Mouse (Mus musculus) small intestine, adult 2 months (tissue): Measurements from ENCODE around the gene Cers6.

Source experiments
- CTCF ChIP-seq: fragments of 200-500 bp; IDR thresholded peaks from 2 replicates; pipeline ENCODE4 v1.5.1; 2012; ENCODE audit warnings: low read depth, mild to moderate bottlenecking, control low read depth, inconsistent platforms, low read length, moderate library complexity, mixed read lengths; ENCODE audit not compliant: insufficient replicate concordance, insufficient read length; ENCODE audit errors: extremely low read depth
- POLR2A ChIP-seq: fragments of 200-500 bp; IDR thresholded peaks from 2 replicates; pipeline ENCODE4 v1.6.1; 2012; ENCODE audit warnings: low read depth, mild to moderate bottlenecking, control low read depth, inconsistent platforms, low read length, moderate library complexity

DNA sequence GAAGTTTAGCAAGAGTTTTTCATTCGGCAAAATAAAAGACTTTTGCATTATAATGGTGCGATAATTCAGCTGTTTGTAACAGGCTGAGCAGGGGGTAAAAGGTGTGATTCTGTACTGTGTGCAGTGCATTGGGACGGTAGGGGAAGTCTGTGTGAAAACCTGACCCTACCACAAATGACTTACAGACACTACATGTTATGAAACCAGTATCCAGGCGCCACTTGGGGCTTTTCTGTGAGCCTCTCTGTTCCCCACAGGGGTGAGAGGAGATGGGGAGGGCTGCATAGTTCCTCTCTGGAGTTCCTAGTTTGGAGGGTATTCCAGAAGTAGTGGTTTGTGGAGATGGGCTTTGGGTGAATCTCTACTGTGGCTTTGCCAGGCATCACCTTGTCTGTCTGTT is 5.9 kb downstream of the Cers6 start:
- TF ChIP-seq POLR2A (no peak), CTCF (no peak)
